Mouse (Mus musculus) embryo, embryonic 10 days (tissue): Measurements from ENCODE around the gene Serinc1.

Experiments used
- DNase-seq: peaks from one replicate; pipeline ENCODE4 v3.0.0-alpha.2; 2015; ENCODE audit warnings: low spot score

Gene Serinc1

DNA sequence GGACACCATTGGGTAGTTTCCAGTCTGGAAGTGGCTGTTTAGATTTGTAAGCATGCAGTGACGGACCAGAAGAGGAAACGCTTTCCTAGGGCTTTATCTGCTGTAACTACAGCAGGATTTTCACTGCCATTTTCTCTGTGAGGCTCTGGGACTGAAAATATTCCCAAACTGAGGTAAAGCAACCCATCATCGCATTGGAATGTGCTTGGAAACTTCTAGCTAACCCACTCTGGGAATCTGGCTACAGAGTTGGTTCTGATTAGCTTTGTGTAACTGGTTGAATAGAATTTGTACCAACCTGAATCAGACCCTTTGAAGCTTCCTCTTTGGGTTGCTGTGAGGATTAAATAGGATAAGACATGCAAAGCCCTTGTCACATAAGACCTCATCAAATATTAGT lies 47.6 kb downstream of the Serinc1 start:
- no peak for DNase-seq

DNA sequence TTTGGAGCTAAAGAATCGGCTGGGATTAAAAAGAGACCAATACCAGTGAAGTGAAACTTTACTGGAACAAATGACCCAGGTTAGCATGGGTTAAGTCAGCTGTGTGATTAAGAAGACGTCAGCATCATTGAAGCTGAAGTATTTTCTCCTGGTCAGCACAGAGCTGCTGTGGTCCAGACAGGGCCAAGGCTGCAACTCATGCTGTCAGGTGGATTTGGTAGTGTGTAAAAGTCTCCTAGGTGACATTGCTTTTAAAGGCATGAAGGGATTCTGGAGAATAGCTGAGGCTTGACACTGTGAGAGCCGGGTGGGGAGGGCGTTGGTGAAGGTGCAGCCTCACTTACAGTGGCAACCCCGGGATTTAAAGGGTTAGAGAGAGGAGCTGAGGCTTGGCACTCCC lies 50.6 kb downstream of the Serinc1 start:
- DNase-seq: no peak

DNA sequence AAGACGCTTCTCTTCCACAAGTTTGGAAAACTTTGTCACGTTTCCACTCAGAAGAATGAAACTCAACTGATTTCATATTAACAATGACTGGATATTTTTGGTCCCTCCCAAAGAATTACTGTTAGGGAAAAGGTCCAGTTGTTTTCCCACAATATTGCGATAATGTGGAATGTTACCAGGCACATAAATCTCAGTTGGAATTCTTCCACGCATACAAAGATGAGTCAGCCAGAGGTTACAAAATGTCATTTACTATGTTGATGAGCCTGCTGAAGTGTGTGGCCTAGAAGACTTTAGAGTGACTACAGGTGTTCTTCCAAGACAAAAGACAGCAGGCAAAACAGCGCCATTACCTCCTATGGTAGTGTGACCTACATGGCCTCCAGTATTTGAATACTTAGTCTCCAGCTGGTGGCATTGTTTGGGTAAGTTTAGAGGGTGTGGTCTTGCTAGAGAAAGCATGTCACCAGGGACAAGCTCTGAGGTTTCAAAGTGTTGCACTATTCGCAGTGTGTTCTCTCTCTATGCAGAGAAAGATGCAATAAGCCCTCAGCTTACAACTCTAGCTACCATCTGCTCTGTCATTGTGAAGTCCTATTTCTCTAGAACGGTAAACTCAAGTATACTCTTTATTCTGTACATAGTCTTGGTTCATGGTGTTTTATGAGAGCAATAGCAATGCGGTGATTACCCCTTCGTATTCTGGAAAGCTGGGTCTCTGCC lies 55.0 kb downstream of the Serinc1 start:
- no peak for DNase-seq
